Mouse (Mus musculus): ENCODE data around the gene Magel2. TPM values are rescaled to one million over a fixed set of nuclear protein-coding genes. Genes with fewer than 3 reads are reported as not detected.

The Magel2 gene
- total RNA-seq (2015; ENCODE audit: low replicate concordance) = not detected in 2 replicates
- total RNA-seq (2017; ENCODE audit: low replicate concordance) = not detected in 2 replicates

- ATAC-seq (replicated peaks; ENCODE audit: low FRiP score, poor library complexity, severe bottlenecking) = no peak
Observed at GRCm38 (mm10) chr7:62376510-62377304, at the start of gene Magel2. Magel2 (plus strand) TSS chr7:62377010.

- no peak for ATAC-seq (replicated peaks; ENCODE audit: low FRiP score, poor library complexity, severe bottlenecking)
Observed at GRCm38 (mm10) chr7:62345411-62345810, 31.4 kb upstream of the Magel2 start.

GRCm38 (mm10) chr7:62346269-62346668 lies 30.5 kb upstream of the Magel2 start, which contains the start of gene Ndn:
Ndn (plus strand) TSS chr7:62346569.
- no peak for ATAC-seq (replicated peaks; ENCODE audit: low FRiP score, poor library complexity, severe bottlenecking)

- ATAC-seq (replicated peaks; ENCODE audit: low FRiP score, poor library complexity, severe bottlenecking) = no peak
Observed at GRCm38 (mm10) chr7:62348106-62348803, 28.6 kb upstream of the Magel2 start.

- ATAC-seq (replicated peaks; ENCODE audit: low FRiP score, poor library complexity, severe bottlenecking) = no peak
Observed at GRCm38 (mm10) chr7:62348804-62349190, 28.0 kb upstream of the Magel2 start.

GRCm38 (mm10) chr7:62351266-62351665 lies 25.5 kb upstream of the Magel2 start:
- ATAC-seq (replicated peaks; ENCODE audit: low FRiP score, poor library complexity, severe bottlenecking) = no peak

- no peak for ATAC-seq (replicated peaks; ENCODE audit: low FRiP score, poor library complexity, severe bottlenecking)
Observed at GRCm38 (mm10) chr7:62365039-62365636, 11.7 kb upstream of the Magel2 start.

- ATAC-seq (replicated peaks; ENCODE audit: low FRiP score, poor library complexity, severe bottlenecking) = no peak
Observed at GRCm38 (mm10) chr7:62366730-62367129, 10.1 kb upstream of the Magel2 start.

GRCm38 (mm10) chr7:62375658-62376057 lies 1.2 kb upstream of the Magel2 start:
- no peak for ATAC-seq (replicated peaks; ENCODE audit: low FRiP score, poor library complexity, severe bottlenecking)

GRCm38 (mm10) chr7:62377313-62377712 lies 503 bp downstream of the Magel2 start:
- ATAC-seq (replicated peaks; ENCODE audit: low FRiP score, poor library complexity, severe bottlenecking) = no peak

GRCm38 (mm10) chr7:62378529-62378928 lies 1.7 kb downstream of the Magel2 start:
- ATAC-seq (replicated peaks; ENCODE audit: low FRiP score, poor library complexity, severe bottlenecking) = no peak

GRCm38 (mm10) chr7:62382391-62382790 lies 5.6 kb downstream of the Magel2 start:
- no peak for ATAC-seq (replicated peaks; ENCODE audit: low FRiP score, poor library complexity, severe bottlenecking)

GRCm38 (mm10) chr7:62388291-62388690 lies 11.5 kb downstream of the Magel2 start:
- ATAC-seq (replicated peaks; ENCODE audit: low FRiP score, poor library complexity, severe bottlenecking) = no peak

- ATAC-seq (replicated peaks; ENCODE audit: low FRiP score, poor library complexity, severe bottlenecking) = no peak
Observed at GRCm38 (mm10) chr7:62392202-62392601, 15.4 kb downstream of the Magel2 start.

- no peak for ATAC-seq (replicated peaks; ENCODE audit: low FRiP score, poor library complexity, severe bottlenecking)
Observed at GRCm38 (mm10) chr7:62406573-62407050, 29.8 kb downstream of the Magel2 start.

GRCm38 (mm10) chr7:62407803-62408202 lies 31.0 kb downstream of the Magel2 start:
- no peak for ATAC-seq (replicated peaks; ENCODE audit: low FRiP score, poor library complexity, severe bottlenecking)

- ATAC-seq (replicated peaks; ENCODE audit: low FRiP score, poor library complexity, severe bottlenecking) = no peak
Observed at GRCm38 (mm10) chr7:62415222-62415621, 38.4 kb downstream of the Magel2 start.

GRCm38 (mm10) chr7:62416173-62416572 lies 39.4 kb downstream of the Magel2 start:
- no peak for ATAC-seq (replicated peaks; ENCODE audit: low FRiP score, poor library complexity, severe bottlenecking)

- ATAC-seq (replicated peaks; ENCODE audit: low FRiP score, poor library complexity, severe bottlenecking) = no peak
Observed at GRCm38 (mm10) chr7:62418346-62418745, 41.5 kb downstream of the Magel2 start.

- no peak for ATAC-seq (replicated peaks; ENCODE audit: low FRiP score, poor library complexity, severe bottlenecking)
Observed at GRCm38 (mm10) chr7:62419105-62419492, 42.3 kb downstream of the Magel2 start.

All from erythroid progenitor cell, adult 5-6 weeks (primary cell).